Mouse (Mus musculus) left cerebral cortex, adult 2 months (tissue): ENCODE measurements around the gene Tmem199. TPM values are rescaled to one million over a fixed set of nuclear protein-coding genes. Genes with fewer than 3 reads are reported as not detected.
A peak's percentile ranks its signal among the peaks of the same experiment; 100 is the strongest.

Experiments
- DNase-seq, 2 experiments: peaks; one replicate each; pipeline ENCODE4 v3.0.0; 2021 to 2022; ENCODE audit warnings: low spot score in 2 of 2, mixed read lengths in 1 of 2; ENCODE audit errors: extremely low spot score in 1 of 2
- H3K27ac ChIP-seq: fragments of 200-600 bp; 2 replicates; pipeline ENCODE4 v1.8.1; 2022
- H3K4me3 ChIP-seq: fragments of 200-600 bp; 2 replicates; pipeline ENCODE4 v1.8.1; 2022
- CTCF ChIP-seq: fragments of 200-600 bp; IDR thresholded peaks from 2 replicates; pipeline ENCODE4 v1.8.1; 2022; ENCODE audit warnings: antibody characterized with exemption, mild to moderate bottlenecking, moderate library complexity
- intact Hi-C: fragments of 180-260 bp; cut with DNase I; formaldehyde crosslinking; loops from one replicate; pipeline ENCODE4 v1.15.1; 2025
- total RNA-seq, 2 experiments: library from RNA; stranded (reverse); gene quantifications; 2 replicates each; pipeline ENCODE4 v1.2.3; 2021

Tmem199 gene
- total RNA-seq, 2 experiments from 2014 or later = 40.6 to 44.3 TPM

- intact Hi-C loops = no loop called here
- TF ChIP-seq CTCF = no peak
- Histone ChIP-seq H3K4me3 (peak overlapping the region; percentile 80), H3K27ac (peak overlapping the region; percentile 86)
- DNase-seq = no peak
Observed at GRCm38 (mm10) chr11:78466242-78466912, 45.6 kb downstream of the Tmem199 start.

- no peak for TF ChIP-seq CTCF
- peak; percentile 72 to 79 for DNase-seq
- H3K27ac ChIP-seq = peak within 1 kb of the TSS; percentile 86
- intact Hi-C loops = no loop called here
- H3K4me3 ChIP-seq = peak within 1 kb of the TSS; percentile 80
Observed at GRCm38 (mm10) chr11:78465568-78466180, 46.3 kb downstream of the Tmem199 start, which contains the start of gene Slc46a1. TSS of gene Slc46a1 (plus strand) at chr11:78465697.

- no peak for DNase-seq
- H3K27ac ChIP-seq = peak overlapping the region; percentile 8; the same call in 1 of the 2 replicates
- peak overlapping the region; percentile 80 for H3K4me3 ChIP-seq
- intact Hi-C loops = no loop called here
- TF ChIP-seq CTCF = no peak
Observed at GRCm38 (mm10) chr11:78465116-78465515, 46.9 kb downstream of the Tmem199 start.

GRCm38 (mm10) chr11:78463286-78464036, 48.5 kb downstream of the Tmem199 start:
- no peak for TF ChIP-seq CTCF
- no peak for DNase-seq
- intact Hi-C loops = no loop called here
- no peak overlapping the region for H3K4me3 ChIP-seq
- no peak overlapping the region for H3K27ac ChIP-seq

- no peak overlapping the region for H3K4me3 ChIP-seq
- TF ChIP-seq CTCF = no peak
- H3K27ac ChIP-seq = no peak overlapping the region
- intact Hi-C loops = no loop called here
- no peak for DNase-seq
Observed at GRCm38 (mm10) chr11:78462669-78463068, 49.3 kb downstream of the Tmem199 start.

GRCm38 (mm10) chr11:78461894-78462293, 50.1 kb downstream of the Tmem199 start:
- intact Hi-C loops = no loop called here
- peak; percentile 26 for TF ChIP-seq CTCF
- no peak for DNase-seq
- Histone ChIP-seq H3K4me3 (no peak overlapping the region), H3K27ac (no peak overlapping the region)

- TF ChIP-seq CTCF = no peak
- Histone ChIP-seq H3K27ac (no peak overlapping the region), H3K4me3 (no peak overlapping the region)
Observed at GRCm38 (mm10) chr11:78458740-78459139, 53.2 kb downstream of the Tmem199 start.

More at GRCm38 (mm10) chr11:78458740-78459139, 53.2 kb downstream of the Tmem199 start:
- no peak for DNase-seq
- intact Hi-C loops = no loop called here

Other genes with a start within 250 kb of the Tmem199 start
- 10 to 100 TPM; 21.1 to 29.5 TPM for gene BC030499, start 221.3 kb downstream of the Tmem199 start, total RNA-seq
- 10 to 100 TPM; 12.1 to 16.1 TPM for gene Spag5, start 210.6 kb downstream of the Tmem199 start, total RNA-seq
- gene Aldoc, start 189.2 kb downstream of the Tmem199 start, total RNA-seq = 100 to 1,000 TPM; 804 to 830 TPM
- gene Pigs, start 183.8 kb downstream of the Tmem199 start, total RNA-seq = 10 to 100 TPM; 60.7 to 62.8 TPM
- gene Unc119, start 168.7 kb downstream of the Tmem199 start, total RNA-seq = 10 to 100 TPM; 29.1 to 32.2 TPM
- not detected for gene Foxn1, start 125.6 kb downstream of the Tmem199 start, total RNA-seq
- not detected for gene Slc13a2, start 90.0 kb downstream of the Tmem199 start, total RNA-seq
- gene Slc46a1, start 46.5 kb downstream of the Tmem199 start, total RNA-seq = 10 to 100 TPM; 11.1 to 11.5 TPM
- gene Sarm1, start 14.4 kb downstream of the Tmem199 start, total RNA-seq = 10 to 100 TPM; 34.3 to 34.8 TPM
- 10 to 100 TPM; 69.3 to 76.0 TPM for gene Vtn, start 13.1 kb downstream of the Tmem199 start, total RNA-seq
- gene Sebox, start 8.7 kb downstream of the Tmem199 start, total RNA-seq = 1 to 10 TPM in 1 of 2 experiments, under 1 TPM in 1; 0.79 to 1.0 TPM
- 100 to 1,000 TPM; 115 to 118 TPM for gene Poldip2, start within 50 bp of the Tmem199 start, total RNA-seq
- gene Tnfaip1, start 24.2 kb upstream of the Tmem199 start, total RNA-seq = 10 to 100 TPM; 36.8 to 37.6 TPM
- 10 to 100 TPM; 78.1 to 87.4 TPM for gene Ift20, start 24.2 kb upstream of the Tmem199 start, total RNA-seq
- 10 to 100 TPM; 17.2 to 19.3 TPM for gene Tmem97, start 38.6 kb upstream of the Tmem199 start, total RNA-seq
- gene Nlk, start 185.2 kb upstream of the Tmem199 start, total RNA-seq = 100 to 1,000 TPM; 115 to 118 TPM
- gene Ccnq, start 239.6 kb upstream of the Tmem199 start, total RNA-seq = 10 to 100 TPM; 16.1 to 20.1 TPM